Mouse (Mus musculus): Measurements from ENCODE around the gene Shroom2. TPM values are rescaled to one million over a fixed set of nuclear protein-coding genes. Genes with fewer than 3 reads are reported as not detected.
A peak's percentile ranks its signal among the peaks of the same experiment; 100 is the strongest.

The Shroom2 gene
- polyA plus RNA-seq, 1 experiment from 2014 or later: 26.5 TPM

DNA sequence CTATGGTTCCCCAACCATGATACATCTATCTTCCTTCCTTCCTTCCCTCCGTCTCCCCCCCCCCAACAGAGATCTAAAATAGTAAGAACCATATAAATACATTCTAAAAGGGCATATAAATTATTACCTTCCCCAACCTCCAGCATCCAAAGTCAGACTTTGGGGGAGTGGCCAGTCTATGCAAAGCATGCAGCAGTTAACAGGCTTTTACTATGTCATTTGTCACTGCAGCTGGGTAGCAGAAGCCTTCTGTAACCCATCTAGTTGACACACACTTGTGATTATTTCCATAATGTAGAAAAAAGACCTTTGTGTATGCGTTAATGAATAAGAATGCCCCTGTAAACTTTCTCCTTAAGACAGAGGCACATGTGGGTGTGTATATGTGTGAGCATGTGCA, 126.6 kb downstream of the Shroom2 start:
- 65% methylated on average over 2 of the region's 2 CpGs for WGBS
- H3K4me2 ChIP-seq (ENCODE audit: low read length): 0 out of 2 replicates have a peak overlapping the region, but pooled peaks have one; percentile 5
- DNase-seq (ENCODE audit: low spot score): peak; percentile 11
- ATAC-seq: no peak
- no peaks in the 10 kb centered on the region for H3K36me3 ChIP-seq (ENCODE audit: control insufficient read depth, insufficient read depth, low read length)
- no peaks in the 10 kb centered on the region for H3K9me3 ChIP-seq (replicated peaks; ENCODE audit: control insufficient read depth, low read length)
- H3K27ac ChIP-seq (ENCODE audit: low read depth, low read length): no peak overlapping the region
- H3K4me3 ChIP-seq (ENCODE audit: low read depth, low read length): peak overlapping the region; percentile 1; the same call in 1 of the 2 replicates
- H3K9ac ChIP-seq (ENCODE audit: low read length): no peak overlapping the region
- no peaks in the 10 kb centered on the region for H3K4me1 ChIP-seq (ENCODE audit: control insufficient read depth, insufficient read depth, low read length)
- H3K27me3 ChIP-seq (replicated peaks; ENCODE audit: control insufficient read depth, insufficient read depth, low read length): no peaks in the 10 kb centered on the region

DNA sequence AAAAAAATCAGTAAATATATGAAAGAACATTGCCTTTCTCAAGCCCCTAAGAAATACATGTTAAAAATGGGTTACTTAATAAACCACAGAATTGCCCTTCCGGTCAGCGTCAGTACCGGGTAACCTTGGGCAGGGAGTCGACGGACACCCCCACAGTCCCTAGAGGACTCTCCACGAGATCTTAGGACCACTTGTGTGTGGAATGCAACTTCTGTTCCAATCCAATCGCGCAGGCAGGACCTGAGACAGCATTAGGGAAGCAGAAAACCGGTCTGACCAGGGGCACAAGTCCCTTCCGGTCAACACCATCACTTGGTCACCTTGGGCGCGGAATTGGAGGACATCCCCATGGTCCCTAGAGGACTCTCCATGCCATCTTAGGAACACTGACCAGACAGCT, 133.9 kb downstream of the Shroom2 start:
- Histone ChIP-seq H3K36me3 (ENCODE audit: control insufficient read depth, insufficient read depth, low read length) (no peaks in the 10 kb centered on the region), H3K9ac (ENCODE audit: low read length) (no peak overlapping the region), H3K4me1 (ENCODE audit: control insufficient read depth, insufficient read depth, low read length) (no peaks in the 10 kb centered on the region), H3K9me3 (replicated peaks; ENCODE audit: control insufficient read depth, low read length) (no peaks in the 10 kb centered on the region), H3K27me3 (replicated peaks; ENCODE audit: control insufficient read depth, insufficient read depth, low read length) (no peaks in the 10 kb centered on the region), H3K4me2 (ENCODE audit: low read length) (no peak overlapping the region), H3K27ac (ENCODE audit: low read depth, low read length) (no peak overlapping the region), H3K4me3 (ENCODE audit: low read depth, low read length) (no peak overlapping the region)
- DNase-seq (ENCODE audit: low spot score) (no peak), ATAC-seq (no peak)
- WGBS: 90% methylated on average over 12 of the region's 12 CpGs

DNA sequence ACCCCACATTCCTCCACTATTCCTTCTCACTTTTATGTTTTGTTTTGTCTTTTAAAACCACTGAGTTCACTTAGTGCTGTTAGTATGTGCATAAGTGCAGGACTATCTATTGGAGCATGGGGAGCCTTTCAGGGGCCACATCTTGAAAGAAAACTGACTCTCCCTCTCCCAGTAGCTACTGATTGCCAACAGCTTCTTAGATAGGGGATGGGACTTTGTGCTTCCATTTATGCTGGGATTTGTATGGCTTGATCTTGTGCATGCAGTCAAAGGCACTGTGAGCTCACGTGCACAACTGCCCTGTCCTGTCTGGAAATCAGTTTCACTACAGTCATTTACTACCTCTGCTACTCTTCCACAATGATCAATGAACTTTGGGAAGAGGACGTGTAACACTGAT, 147.9 kb downstream of the Shroom2 start:
- Histone ChIP-seq H3K4me2 (ENCODE audit: low read length) (no peak overlapping the region), H3K36me3 (ENCODE audit: control insufficient read depth, insufficient read depth, low read length) (no peaks in the 10 kb centered on the region), H3K4me3 (ENCODE audit: low read depth, low read length) (no peak overlapping the region), H3K9ac (ENCODE audit: low read length) (no peak overlapping the region), H3K4me1 (ENCODE audit: control insufficient read depth, insufficient read depth, low read length) (no peaks in the 10 kb centered on the region), H3K27me3 (replicated peaks; ENCODE audit: control insufficient read depth, insufficient read depth, low read length) (no peaks in the 10 kb centered on the region), H3K27ac (ENCODE audit: low read depth, low read length) (no peak overlapping the region), H3K9me3 (replicated peaks; ENCODE audit: control insufficient read depth, low read length) (no peaks in the 10 kb centered on the region)
- no peak for DNase-seq (ENCODE audit: low spot score)
- ATAC-seq: no peak
- 80% methylated on average over 2 of the region's 2 CpGs for WGBS

DNA sequence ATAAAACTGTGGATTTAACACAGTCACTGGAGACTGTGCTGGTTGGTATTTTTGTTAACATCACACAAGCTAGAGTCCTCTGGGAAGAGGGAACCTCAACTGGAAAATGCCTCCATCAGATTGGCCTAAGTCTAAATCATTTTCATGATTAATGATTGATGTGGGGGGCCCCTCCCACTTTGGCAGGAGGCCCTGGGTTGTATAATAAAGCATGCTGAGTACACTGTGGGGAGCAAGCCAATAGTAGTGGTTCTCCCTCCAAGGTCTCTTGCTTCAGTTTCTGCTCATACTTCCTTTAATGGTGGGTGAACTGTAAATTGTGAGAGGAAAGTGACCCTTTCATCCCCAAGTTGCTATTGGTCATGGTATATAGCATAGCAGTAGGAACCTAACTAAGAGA, 148.3 kb downstream of the Shroom2 start:
- Histone ChIP-seq H3K4me2 (ENCODE audit: low read length) (no peak overlapping the region), H3K9ac (ENCODE audit: low read length) (no peak overlapping the region), H3K27me3 (replicated peaks; ENCODE audit: control insufficient read depth, insufficient read depth, low read length) (no peaks in the 10 kb centered on the region), H3K27ac (ENCODE audit: low read depth, low read length) (no peak overlapping the region), H3K4me1 (ENCODE audit: control insufficient read depth, insufficient read depth, low read length) (no peaks in the 10 kb centered on the region), H3K4me3 (ENCODE audit: low read depth, low read length) (no peak overlapping the region), H3K36me3 (ENCODE audit: control insufficient read depth, insufficient read depth, low read length) (no peaks in the 10 kb centered on the region), H3K9me3 (replicated peaks; ENCODE audit: control insufficient read depth, low read length) (no peaks in the 10 kb centered on the region)
- DNase-seq (ENCODE audit: low spot score) (no peak), ATAC-seq (no peak)

DNA sequence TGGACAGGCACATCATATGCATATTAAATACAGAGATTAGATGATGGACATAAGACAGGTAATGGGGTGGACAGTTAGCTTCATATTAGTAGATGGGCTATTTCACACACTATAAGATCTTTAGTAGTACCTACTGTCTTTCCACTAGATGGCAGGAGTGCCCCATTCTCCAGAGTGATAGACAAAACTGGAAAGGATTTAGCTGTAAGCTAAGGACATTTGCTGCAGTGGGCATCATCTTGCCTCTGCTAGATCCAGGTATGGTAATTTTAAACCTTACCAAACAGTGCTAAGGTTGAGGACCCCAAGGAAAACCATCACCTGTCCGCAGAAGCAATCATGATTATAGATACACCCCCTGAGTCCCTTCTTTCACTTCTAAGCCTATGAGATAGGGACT, 150.8 kb downstream of the Shroom2 start:
- no peaks in the 10 kb centered on the region for H3K36me3 ChIP-seq (ENCODE audit: control insufficient read depth, insufficient read depth, low read length)
- no peaks in the 10 kb centered on the region for H3K9me3 ChIP-seq (replicated peaks; ENCODE audit: control insufficient read depth, low read length)
- no peak overlapping the region for H3K4me3 ChIP-seq (ENCODE audit: low read depth, low read length)
- no peak overlapping the region for H3K27ac ChIP-seq (ENCODE audit: low read depth, low read length)
- DNase-seq (ENCODE audit: low spot score): peak; percentile 73
- 0 out of 2 replicates have a peak, but pooled peaks have one; percentile 48 for ATAC-seq
- 79% methylated on average over 1 of the region's 1 CpGs for WGBS
- H3K4me2 ChIP-seq (ENCODE audit: low read length): no peak overlapping the region
- H3K4me1 ChIP-seq (ENCODE audit: control insufficient read depth, insufficient read depth, low read length): no peaks in the 10 kb centered on the region
- H3K27me3 ChIP-seq (replicated peaks; ENCODE audit: control insufficient read depth, insufficient read depth, low read length): no peaks in the 10 kb centered on the region
- H3K9ac ChIP-seq (ENCODE audit: low read length): no peak overlapping the region

DNA sequence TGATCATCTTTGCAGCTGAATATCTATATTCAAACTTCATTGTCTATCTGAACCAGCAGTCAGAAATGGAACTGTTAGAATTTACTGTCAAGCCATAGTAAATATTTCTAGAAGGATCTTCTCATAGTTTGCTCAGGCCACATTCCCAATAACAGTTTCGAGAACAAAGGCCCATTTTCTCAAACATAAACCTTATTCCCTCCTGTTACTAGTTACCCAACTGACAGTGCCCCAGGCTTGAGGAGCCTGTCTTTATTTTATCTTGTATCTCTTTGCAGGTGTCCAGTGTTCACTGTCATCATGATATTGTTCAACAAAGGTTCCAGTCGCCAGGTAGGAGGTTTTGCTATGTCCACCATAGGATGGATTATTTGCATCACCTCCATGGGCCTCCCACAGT, 206.2 kb downstream of the Shroom2 start, which contains the start of gene Cldn34a:
Cldn34a (plus strand) TSS at position 301 of the 400 bp plus-strand sequence.
- H3K4me3 ChIP-seq (ENCODE audit: low read depth, low read length): no peak within 1 kb of the TSS
- H3K27me3 ChIP-seq (replicated peaks; ENCODE audit: control insufficient read depth, insufficient read depth, low read length): no peaks in the 10 kb centered on the region
- H3K36me3 ChIP-seq (ENCODE audit: control insufficient read depth, insufficient read depth, low read length): no peaks in the 10 kb centered on the region
- no peak within 1 kb of the TSS for H3K27ac ChIP-seq (ENCODE audit: low read depth, low read length)
- 66% methylated on average over 2 of the region's 2 CpGs for WGBS
- DNase-seq (ENCODE audit: low spot score) (no peak), ATAC-seq (no peak)
- no peak within 1 kb of the TSS for H3K9ac ChIP-seq (ENCODE audit: low read length)
- no peak within 1 kb of the TSS for H3K4me2 ChIP-seq (ENCODE audit: low read length)
- no peaks in the 10 kb centered on the region for H3K4me1 ChIP-seq (ENCODE audit: control insufficient read depth, insufficient read depth, low read length)
- H3K9me3 ChIP-seq (replicated peaks; ENCODE audit: control insufficient read depth, low read length): no peaks in the 10 kb centered on the region

Other genes with a start within 250 kb of the Shroom2 start
- gene Cldn34a, start 206.1 kb downstream of the Shroom2 start, polyA plus RNA-seq (2014; fragmentation: Nextera tagmentation; extraction: Ambion mirVana): not detected in 2 replicates
- gene Gpr143, start 12.5 kb upstream of the Shroom2 start, polyA plus RNA-seq (2014; fragmentation: Nextera tagmentation; extraction: Ambion mirVana): 0.25 and 0.37 TPM in 2 replicates
- gene Usp51, start 237.0 kb upstream of the Shroom2 start, polyA plus RNA-seq (2014; fragmentation: Nextera tagmentation; extraction: Ambion mirVana): 2.3 and 3.5 TPM in 2 replicates

Data from forebrain, embryonic 14.5 days (tissue).